Mouse (Mus musculus) midbrain, postnatal 0 days (tissue): ENCODE measurements at regions not wholly inside any gene's neighbourhood (a gene's known extent, or its start where the extent isn't known, plus 50 kb on each side); places are given as distances from the start of the nearest gene placed in this dataset.

Source experiments
- ATAC-seq: fragments of 200-750 bp; cut with Nextera tagmentation; 2 replicates; pipeline ENCODE4 v1.8.0; 2017; ENCODE audit warnings: moderate number of reproducible peaks, mild to moderate bottlenecking, moderate TSS enrichment, moderate library complexity; ENCODE audit not compliant: low FRiP score
- DNase-seq: peaks from one replicate; pipeline ENCODE4 v3.0.0-alpha.2; 2015; ENCODE audit warnings: low spot score
- H3K27ac ChIP-seq: fragments of 300-500 bp; sonication (generic); 2 replicates; pipeline ENCODE4 v1.5.1; 2014; ENCODE audit warnings: low read depth, mild to moderate bottlenecking, low read length, mixed read lengths
- H3K27me3 ChIP-seq: fragments of 300-500 bp; sonication (generic); 2 replicates; pipeline ENCODE4 v1.6.1; 2014; ENCODE audit warnings: low read length, control low read depth, mixed read lengths; ENCODE audit not compliant: insufficient read depth
- H3K36me3 ChIP-seq: fragments of 300-500 bp; sonication (generic); 2 replicates; pipeline ENCODE4 v1.6.1; 2014; ENCODE audit warnings: low read length, control low read depth, mixed read lengths; ENCODE audit not compliant: insufficient read depth
- H3K4me1 ChIP-seq: fragments of 300-500 bp; sonication (generic); 2 replicates; pipeline ENCODE4 v1.6.1; 2014; ENCODE audit warnings: mild to moderate bottlenecking, control low read depth, antibody characterized with exemption, low read length, mixed read lengths; ENCODE audit not compliant: insufficient read depth
- H3K4me2 ChIP-seq: fragments of 300-500 bp; sonication (generic); 2 replicates; pipeline ENCODE4 v1.6.1; 2014; ENCODE audit warnings: low read depth, mild to moderate bottlenecking, low read length, mixed read lengths; ENCODE audit not compliant: poor library complexity, severe bottlenecking
- H3K4me3 ChIP-seq: fragments of 300-500 bp; sonication (generic); 2 replicates; pipeline ENCODE4 v1.5.1; 2014; ENCODE audit warnings: low read depth, mild to moderate bottlenecking, low read length, moderate library complexity
- H3K9ac ChIP-seq: fragments of 300-500 bp; sonication (generic); replicated peaks from 2 replicates; pipeline ENCODE4 v1.6.1; 2014; ENCODE audit warnings: mild to moderate bottlenecking, low read length, moderate library complexity, mixed read lengths; ENCODE audit not compliant: poor library complexity, severe bottlenecking
- H3K9me3 ChIP-seq: fragments of 300-500 bp; sonication (generic); 2 replicates; pipeline ENCODE4 v1.6.1; 2016; ENCODE audit warnings: low read length, control low read depth
- CTCF ChIP-seq: IDR thresholded peaks from 2 replicates; pipeline ENCODE4 v1.5.1; 2016; ENCODE audit warnings: antibody characterized with exemption, mild to moderate bottlenecking
- WGBS: fragments of 180-500 bp; shearing (Covaris S2); extraction: QIAGEN DNeasy Blood & Tissue Kit; methylation state at CpG from one replicate; pipeline ENCODE4 v1.1.7; 2014; 5-methylcytosine and 5-hydroxymethylcytosine counted together

GRCm38 (mm10) chr6:127334256-127334655, 112.4 kb upstream of the Parp11 start:
- Histone ChIP-seq H3K36me3 (no peaks in the 10 kb centered on the region), H3K27ac (no peak overlapping the region), H3K4me1 (peaks cover 4% of the 10 kb centered on the region; the same call in 1 of the 2 replicates), H3K9ac (no peak overlapping the region), H3K4me3 (no peak overlapping the region), H3K9me3 (no peaks in the 10 kb centered on the region), H3K27me3 (no peaks in the 10 kb centered on the region), H3K4me2 (no peak overlapping the region)
- DNase-seq = no peak
- WGBS = 96% methylated on average over 6 of the region's 6 CpGs
- no peak for ATAC-seq
- no peak for TF ChIP-seq CTCF

DNA sequence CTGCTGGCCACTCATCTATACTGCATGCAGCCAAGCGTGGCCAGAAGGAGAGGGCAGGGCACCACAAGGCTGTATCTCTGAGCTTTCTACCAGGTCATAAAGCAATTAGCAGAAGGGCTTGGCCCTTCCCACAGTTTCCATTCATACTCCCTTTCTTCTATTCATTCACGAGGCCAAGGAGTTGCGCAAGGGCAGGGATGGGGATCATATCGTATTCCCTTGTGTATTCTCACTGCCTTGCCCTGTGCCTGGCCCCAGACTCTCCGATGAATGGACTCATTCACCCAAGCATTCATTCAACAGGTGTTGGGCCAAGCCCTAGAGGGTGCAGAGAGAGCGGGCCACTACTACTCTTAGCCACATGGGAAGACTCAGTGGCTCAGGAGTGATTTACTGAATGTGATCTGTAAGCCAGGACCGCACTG, 111.2 kb upstream of the Parp11 start:
- no peak for ATAC-seq
- no peak for DNase-seq
- Histone ChIP-seq H3K9me3 (no peaks in the 10 kb centered on the region), H3K4me3 (no peak overlapping the region), H3K27me3 (no peaks in the 10 kb centered on the region), H3K4me2 (no peak overlapping the region), H3K4me1 (peaks cover 4% of the 10 kb centered on the region; the same call in 1 of the 2 replicates), H3K27ac (no peak overlapping the region), H3K9ac (no peak overlapping the region), H3K36me3 (no peaks in the 10 kb centered on the region)
- WGBS = 47% methylated on average over 7 of the region's 7 CpGs
- TF ChIP-seq CTCF = no peak

DNA sequence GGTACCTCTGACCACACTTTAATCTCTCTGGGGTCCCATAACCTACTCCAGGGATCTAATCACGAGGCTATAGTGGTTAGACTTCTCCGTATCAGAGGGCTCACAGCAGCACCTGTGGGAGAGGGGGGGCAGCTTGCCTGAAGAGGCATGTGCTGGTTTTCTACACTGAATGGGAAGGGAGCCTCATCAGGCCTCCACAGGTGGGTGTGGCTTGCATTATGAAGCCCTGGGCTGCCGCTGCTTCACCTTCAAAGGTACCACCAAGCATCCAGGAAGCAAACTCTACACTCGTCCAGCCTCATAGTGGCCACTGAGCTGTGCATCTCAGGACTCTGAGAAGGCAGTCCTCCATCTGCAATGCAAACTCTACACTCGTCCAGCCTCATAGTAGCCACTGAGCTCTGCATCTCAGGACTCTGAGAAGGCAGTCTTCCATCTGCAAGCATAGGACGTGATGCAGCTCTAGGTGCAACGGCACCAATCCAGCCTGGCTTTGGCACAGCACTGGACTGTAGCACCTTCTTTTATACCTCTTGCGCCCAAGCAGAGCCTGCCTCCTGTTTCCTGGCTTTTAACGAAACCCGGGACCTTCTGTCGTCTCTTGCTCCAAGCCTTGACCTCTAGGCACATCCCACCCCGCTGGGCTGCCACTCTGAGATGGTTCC, 110.5 kb upstream of the Parp11 start:
- no peak overlapping the region for H3K9ac ChIP-seq
- no peaks in the 10 kb centered on the region for H3K9me3 ChIP-seq
- H3K36me3 ChIP-seq = no peaks in the 10 kb centered on the region
- no peak overlapping the region for H3K27ac ChIP-seq
- no peak for ATAC-seq
- TF ChIP-seq CTCF = no peak
- no peak overlapping the region for H3K4me2 ChIP-seq
- peaks cover 4% of the 10 kb centered on the region; the same call in 1 of the 2 replicates for H3K4me1 ChIP-seq
- WGBS = 29% methylated on average over 12 of the region's 12 CpGs
- H3K27me3 ChIP-seq = no peaks in the 10 kb centered on the region
- H3K4me3 ChIP-seq = no peak overlapping the region
- DNase-seq = no peak

- H3K27ac ChIP-seq = no peak overlapping the region
- no peak overlapping the region for H3K9ac ChIP-seq
- no peaks in the 10 kb centered on the region for H3K36me3 ChIP-seq
- no peaks in the 10 kb centered on the region for H3K27me3 ChIP-seq
- no peak for TF ChIP-seq CTCF
- H3K4me3 ChIP-seq = no peak overlapping the region
- DNase-seq (peak; percentile 44), ATAC-seq (0 out of 2 replicates have a peak, but pooled peaks have one; percentile 36)
- WGBS = 18% methylated on average over 15 of the region's 15 CpGs
- peaks cover 4% of the 10 kb centered on the region; the same call in 1 of the 2 replicates for H3K4me1 ChIP-seq
- H3K4me2 ChIP-seq = no peak overlapping the region
- H3K9me3 ChIP-seq = no peaks in the 10 kb centered on the region
These were observed 109.8 kb upstream of the Parp11 start for GRCm38 (mm10) chr6:127336681-127337397.

GRCm38 (mm10) chr6:127337398-127337871, 109.2 kb upstream of the Parp11 start:
- Histone ChIP-seq H3K4me2 (no peak overlapping the region), H3K36me3 (no peaks in the 10 kb centered on the region), H3K9me3 (no peaks in the 10 kb centered on the region), H3K4me3 (no peak overlapping the region), H3K9ac (no peak overlapping the region), H3K27me3 (no peaks in the 10 kb centered on the region), H3K27ac (no peak overlapping the region), H3K4me1 (peaks cover 4% of the 10 kb centered on the region; the same call in 1 of the 2 replicates)
- WGBS = 10% methylated on average over 15 of the region's 15 CpGs
- DNase-seq = peak; percentile 37
- ATAC-seq = no peak
- TF ChIP-seq CTCF = no peak

DNA sequence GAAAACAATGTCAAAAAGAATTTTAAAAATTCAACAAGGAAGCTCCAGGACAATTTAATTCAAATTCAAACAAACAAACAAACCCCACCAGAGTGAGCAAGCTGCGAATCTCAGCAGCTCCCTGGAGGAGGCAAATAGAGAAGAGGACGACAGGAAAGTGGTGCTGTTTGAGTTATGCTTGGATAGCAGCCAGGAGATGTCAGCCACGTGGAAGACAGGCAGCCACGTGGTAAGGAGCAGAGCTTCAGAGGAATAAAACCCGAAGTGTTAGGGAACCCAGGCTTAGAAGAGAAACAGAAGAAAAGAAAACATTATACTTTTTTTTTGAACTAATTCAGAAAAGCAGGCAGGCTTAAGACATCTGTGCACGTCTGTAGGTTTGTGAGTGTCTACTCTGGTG, 108.2 kb upstream of the Parp11 start:
- Histone ChIP-seq H3K36me3 (no peaks in the 10 kb centered on the region), H3K4me2 (no peak overlapping the region), H3K4me3 (no peak overlapping the region), H3K9me3 (no peaks in the 10 kb centered on the region), H3K27ac (no peak overlapping the region), H3K9ac (no peak overlapping the region), H3K27me3 (no peaks in the 10 kb centered on the region), H3K4me1 (peaks cover 4% of the 10 kb centered on the region; the same call in 1 of the 2 replicates)
- WGBS = 18% methylated on average over 6 of the region's 6 CpGs
- peak; percentile 32 for DNase-seq
- no peak for ATAC-seq
- TF ChIP-seq CTCF = no peak
